Mouse (Mus musculus) MEL (cell line): ENCODE data around the gene Ribc2. TPM values are rescaled to one million over a fixed set of nuclear protein-coding genes. Genes with fewer than 3 reads are reported as not detected.

ENCODE experiments used
- DNase-seq: peaks from one replicate; pipeline ENCODE4 v3.0.0; 2011; ENCODE audit warnings: low read depth, low spot score
- H3K27ac ChIP-seq: 2 replicates; pipeline ENCODE4 v1.5.1; 2012; ENCODE audit warnings: low read depth, mild to moderate bottlenecking, control low read depth, low read length, moderate library complexity; ENCODE audit not compliant: control insufficient read depth
- H3K27me3 ChIP-seq, 2 experiments: fragments of 150-350 bp in 1 of 2; sonication (generic) in 1 of 2; 2 replicates each; pipeline ENCODE4 v1.6.1; 2012; ENCODE audit warnings: low read length in 2 of 2, mild to moderate bottlenecking in 2 of 2, improper control_type of control experiment in 1 of 2, moderate library complexity in 1 of 2; ENCODE audit not compliant: insufficient read depth in 2 of 2, control insufficient read depth in 1 of 2
- H3K36me3 ChIP-seq, 2 experiments: 2 replicates each; pipeline ENCODE4 v1.6.1; 2012 to 2014; ENCODE audit warnings: low read length in 2 of 2, improper control_type of control experiment in 1 of 2, inconsistent platforms in 1 of 2, mild to moderate bottlenecking in 1 of 2; ENCODE audit not compliant: insufficient read depth in 2 of 2, control insufficient read depth in 1 of 2
- H3K4me1 ChIP-seq, 2 experiments: fragments of 150-350 bp in 1 of 2; sonication (generic) in 1 of 2; 2 replicates each; pipeline ENCODE4 v1.6.1; 2012; ENCODE audit warnings: low read length in 2 of 2, improper control_type of control experiment in 1 of 2, mild to moderate bottlenecking in 1 of 2; ENCODE audit not compliant: insufficient read depth in 2 of 2, control insufficient read depth in 1 of 2
- H3K4me3 ChIP-seq, 2 experiments: fragments of 150-350 bp in 1 of 2; sonication (generic) in 1 of 2; 2 replicates each; pipeline ENCODE4 v1.5.1; 2012; ENCODE audit warnings: low read depth in 2 of 2, low read length in 2 of 2, mild to moderate bottlenecking in 2 of 2, moderate library complexity in 2 of 2, control low read depth in 1 of 2, improper control_type of control experiment in 1 of 2; ENCODE audit not compliant: control insufficient read depth in 1 of 2, insufficient read depth in 1 of 2
- H3K79me2 ChIP-seq: 2 replicates; pipeline ENCODE4 v1.6.1; 2012; ENCODE audit warnings: mild to moderate bottlenecking, low read length, moderate library complexity; ENCODE audit not compliant: control insufficient read depth, poor library complexity, insufficient read depth
- H3K9ac ChIP-seq: 2 replicates; pipeline ENCODE4 v1.6.1; 2012; ENCODE audit warnings: low read depth, mild to moderate bottlenecking, control low read depth, low read length, moderate library complexity; ENCODE audit not compliant: control insufficient read depth, poor library complexity, severe bottlenecking
- H3K9me3 ChIP-seq: fragments of 150-350 bp; sonication (generic); replicated peaks from 2 replicates; pipeline ENCODE4 v1.6.1; 2012; ENCODE audit warnings: mild to moderate bottlenecking, low read length, improper control_type of control experiment, moderate library complexity; ENCODE audit not compliant: insufficient read depth
- BHLHE40 ChIP-seq: IDR thresholded peaks from 2 replicates; pipeline ENCODE4 v1.6.1; 2012; ENCODE audit warnings: low read depth, mild to moderate bottlenecking, inconsistent platforms, low read length, improper control_type of control experiment, borderline replicate concordance
- CHD2 ChIP-seq: IDR thresholded peaks from 2 replicates; pipeline ENCODE4 v1.6.1; 2011; ENCODE audit warnings: low read length, improper control_type of control experiment
- ELF1 ChIP-seq: IDR thresholded peaks from 2 replicates; pipeline ENCODE4 v1.6.1; 2014; ENCODE audit warnings: low read depth, mild to moderate bottlenecking, inconsistent platforms, low read length, improper control_type of control experiment, moderate library complexity
- EP300 ChIP-seq, 2 experiments: IDR thresholded peaks; 2 replicates each; pipeline ENCODE4 v1.6.1; 2011; ENCODE audit warnings: improper control_type of control experiment in 2 of 2, low read length in 2 of 2, low read depth in 1 of 2, mild to moderate bottlenecking in 1 of 2
- MAZ ChIP-seq: IDR thresholded peaks from 2 replicates; pipeline ENCODE4 v1.6.1; 2012; ENCODE audit warnings: low read depth, mild to moderate bottlenecking, inconsistent platforms, low read length, improper control_type of control experiment
- MYC ChIP-seq: IDR thresholded peaks from 2 replicates; pipeline ENCODE4 v1.6.1; 2011; ENCODE audit warnings: low read depth, mild to moderate bottlenecking, low read length, improper control_type of control experiment, moderate library complexity
- POLR2A ChIP-seq, 2 experiments: IDR thresholded peaks; 2 replicates each; pipeline ENCODE4 v1.6.1; 2011 to 2012; ENCODE audit warnings: low read length in 2 of 2, mild to moderate bottlenecking in 2 of 2, control low read depth in 1 of 2, improper control_type of control experiment in 1 of 2, low read depth in 1 of 2, moderate library complexity in 1 of 2; ENCODE audit not compliant: control insufficient read depth in 1 of 2, insufficient read depth in 1 of 2, poor library complexity in 1 of 2
- POLR2AphosphoS2 ChIP-seq: IDR thresholded peaks from 2 replicates; pipeline ENCODE4 v1.6.1; 2011; ENCODE audit warnings: low read length, improper control_type of control experiment
- SIN3A ChIP-seq: IDR thresholded peaks from 2 replicates; pipeline ENCODE4 v1.6.1; 2012; ENCODE audit warnings: low read length, improper control_type of control experiment, inconsistent platforms
- TCF12 ChIP-seq: IDR thresholded peaks from 2 replicates; pipeline ENCODE4 v1.6.1; 2014; ENCODE audit warnings: low read depth, mild to moderate bottlenecking, inconsistent platforms, low read length, improper control_type of control experiment, moderate library complexity
- UBTF ChIP-seq: IDR thresholded peaks from 2 replicates; pipeline ENCODE4 v1.6.1; 2012; ENCODE audit warnings: low read depth, mild to moderate bottlenecking, inconsistent platforms, low read length, improper control_type of control experiment, moderate library complexity, borderline replicate concordance; ENCODE audit not compliant: insufficient read depth
- USF1 ChIP-seq: IDR thresholded peaks from 2 replicates; pipeline ENCODE4 v1.6.1; 2014; ENCODE audit warnings: low read depth, mild to moderate bottlenecking, inconsistent platforms, low read length, improper control_type of control experiment, moderate library complexity
- USF2 ChIP-seq, 2 experiments: IDR thresholded peaks; 2 replicates each; pipeline ENCODE4 v1.6.1; 2011 to 2012; ENCODE audit warnings: improper control_type of control experiment in 2 of 2, low read length in 2 of 2, borderline replicate concordance in 1 of 2, inconsistent platforms in 1 of 2, low read depth in 1 of 2, mild to moderate bottlenecking in 1 of 2; ENCODE audit not compliant: insufficient read depth in 1 of 2
- polyA plus RNA-seq, 2 experiments: library from polyadenylated mRNA; stranded (reverse) in 1 of 2; unstranded in 1 of 2; fragments of >175 nt in 1 of 2; fragments of >200 nt in 1 of 2; gene quantifications; 2 replicates each; pipeline versions ENCODE4 v1.2.1 to v1.2.4; 2012; ENCODE audit warnings: low replicate concordance in 2 of 2, low read depth in 1 of 2; ENCODE audit not compliant: insufficient read length in 2 of 2, insufficient read depth in 1 of 2, missing spikeins in 1 of 2
- total RNA-seq: library from RNA; depleted of rRNA; stranded (reverse); fragments of 300-350 nt; gene quantifications from 2 replicates; pipeline ENCODE4 v1.2.3, GENCODE M21; 2012; rRNA removed

The Ribc2 gene
- not detected in 2 replicates for total RNA-seq
- not detected for polyA plus RNA-seq

GRCm38 (mm10) chr15:85131275-85132192 is at the start of gene Ribc2, which contains the start of gene Smc1b:
TSS of gene Ribc2 (plus strand) at chr15:85132078.
TSS of gene Smc1b (minus strand) at chr15:85131964.
- DNase-seq, result no peak
- no peak within 1 kb of the TSS for H3K9ac ChIP-seq
- TF ChIP-seq SIN3A (no peak), POLR2AphosphoS2 (no peak), MAZ (no peak)

GRCm38 (mm10) chr15:85085641-85086040 is 46.2 kb upstream of the Ribc2 start:
- no peak for TF ChIP-seq USF2 (IDR thresholded peaks at IDR 0.05; ENCODE audit: borderline replicate concordance in 1 of 2, insufficient read depth in 1 of 2, low read depth in 1 of 2, low read length in 2 of 2)
- TF ChIP-seq MYC, result no peak
- TF ChIP-seq CHD2, result no peak
- no peak for TF ChIP-seq BHLHE40
- TF ChIP-seq ELF1, result no peak
- no peak for TF ChIP-seq USF1
- TF ChIP-seq UBTF, result no peak
- TF ChIP-seq POLR2A (IDR thresholded peaks at IDR 0.05; ENCODE audit: control insufficient read depth in 1 of 2, insufficient read depth in 1 of 2, low read depth in 1 of 2, low read length in 2 of 2, poor library complexity in 1 of 2), result no peak
- TF ChIP-seq TCF12, result no peak
- no peak for TF ChIP-seq EP300 (IDR thresholded peaks at IDR 0.05; ENCODE audit: low read depth in 1 of 2, low read length in 2 of 2)
- Histone ChIP-seq H3K79me2 (no peaks in the 10 kb centered on the region), H3K36me3 (no peaks in the 10 kb centered on the region), H3K27me3 (no peaks in the 10 kb centered on the region), H3K9ac (no peak overlapping the region), H3K27ac (no peak overlapping the region), H3K4me1 (no peaks in the 10 kb centered on the region), H3K9me3 (no peaks in the 10 kb centered on the region), H3K4me3 (no peak overlapping the region)
- DNase-seq, result no peak

More at GRCm38 (mm10) chr15:85131275-85132192, at the start of gene Ribc2, which contains the start of gene Smc1b:
- Histone ChIP-seq H3K9me3 (no peaks in the 10 kb centered on the region), H3K4me3 (no peak within 1 kb of the TSS), H3K36me3 (no peaks in the 10 kb centered on the region), H3K79me2 (no peaks in the 10 kb centered on the region), H3K27ac (no peak within 1 kb of the TSS), H3K27me3 (no peaks in the 10 kb centered on the region), H3K4me1 (no peaks in the 10 kb centered on the region)
